Mouse (Mus musculus): ENCODE results near the gene Mfsd11.
"Not testable (repeated sequence)": the region's sequence is repeated elsewhere in the genome, so short reads cannot be mapped to it uniquely, and the experiment has no call there.

Mfsd11 gene

DNA sequence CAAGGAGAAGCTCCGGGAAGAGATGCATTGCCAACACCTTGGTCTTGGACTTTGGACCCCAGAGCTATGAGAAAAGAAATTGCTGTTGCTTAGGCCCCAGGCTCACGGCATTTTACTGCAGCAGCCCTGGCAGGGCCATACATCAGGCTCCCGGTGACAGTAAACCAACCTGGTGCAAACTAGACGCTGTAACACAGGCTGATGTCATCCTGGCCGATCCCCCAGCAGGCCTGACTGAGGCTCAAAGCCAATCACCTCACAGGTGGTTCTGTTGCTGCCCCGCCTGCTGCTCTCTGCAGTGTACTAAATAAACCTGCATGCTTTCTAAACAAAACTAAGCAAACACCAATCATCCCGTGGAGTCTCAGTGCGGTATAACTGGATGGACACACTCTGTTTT lies 33.5 kb upstream of the Mfsd11 start:
- in situ Hi-C loops (cut with MboI; ENCODE audit: low pct_unique_long_range_greater_than_20kb in 1 of 2, low sequenced_read_pairs in 2 of 2, unreplicated experiment in 1 of 2), result no loop called here

DNA sequence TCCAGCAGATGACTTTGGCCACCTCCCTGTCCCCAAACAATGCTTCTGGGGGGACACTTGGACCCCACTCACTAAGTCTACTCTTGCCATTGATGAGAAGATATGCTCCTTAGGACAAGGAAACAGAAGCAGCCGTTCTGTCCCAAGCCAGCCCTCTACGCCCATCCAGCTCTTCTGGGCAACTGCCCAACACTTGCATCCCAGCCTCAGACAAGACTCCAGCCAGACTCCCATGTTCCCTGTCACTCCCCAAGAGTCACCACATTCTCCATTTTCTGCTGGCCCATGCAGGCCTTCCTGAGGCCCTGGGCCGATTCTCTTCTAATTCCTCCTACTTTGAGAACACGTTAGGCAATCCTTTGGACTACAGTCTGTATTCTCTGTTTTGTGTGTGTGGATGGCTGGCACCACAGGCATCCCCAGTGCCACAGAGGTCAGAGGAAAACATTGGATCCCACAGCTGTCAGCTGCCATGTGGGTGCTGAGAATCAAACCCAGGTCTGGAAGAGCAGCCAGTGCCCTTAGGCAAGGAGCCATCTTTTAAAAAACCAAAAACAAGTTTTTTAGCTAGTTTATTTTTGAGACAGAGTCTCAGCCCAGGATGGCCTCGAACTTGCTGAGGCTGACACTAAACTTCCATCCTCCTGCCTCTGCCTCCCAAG lies 32.2 kb upstream of the Mfsd11 start:
- in situ Hi-C loops (cut with MboI; ENCODE audit: low pct_unique_long_range_greater_than_20kb in 1 of 2, low sequenced_read_pairs in 2 of 2, unreplicated experiment in 1 of 2), result no loop called here

- in situ Hi-C loops (cut with MboI; ENCODE audit: low pct_unique_long_range_greater_than_20kb in 1 of 2, low sequenced_read_pairs in 2 of 2, unreplicated experiment in 1 of 2), result no loop called here
These were observed 30.9 kb upstream of the Mfsd11 start for GRCm38 (mm10) chr11:116821057-116821940.

DNA sequence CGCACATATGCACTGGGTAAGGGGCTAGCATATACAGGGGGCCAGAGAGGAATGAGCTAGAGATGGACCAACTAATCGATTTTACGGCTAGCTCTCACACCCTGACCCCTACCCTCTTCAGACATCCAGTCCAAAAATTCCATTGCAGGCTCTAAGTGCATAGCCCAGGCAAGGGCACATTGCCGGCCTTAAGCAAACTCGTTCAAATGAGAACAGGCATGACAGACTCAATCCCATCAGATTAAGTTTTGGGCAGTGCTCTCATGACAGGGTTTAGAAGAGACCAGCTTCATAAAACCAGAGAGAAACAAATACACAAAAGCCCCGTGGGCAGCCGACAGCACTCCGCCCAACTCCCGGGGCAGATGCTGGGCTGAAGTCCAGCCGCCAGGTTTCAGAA lies 30.0 kb upstream of the Mfsd11 start:
- in situ Hi-C loops (cut with MboI; ENCODE audit: low pct_unique_long_range_greater_than_20kb in 1 of 2, low sequenced_read_pairs in 2 of 2, unreplicated experiment in 1 of 2), result no loop called here

DNA sequence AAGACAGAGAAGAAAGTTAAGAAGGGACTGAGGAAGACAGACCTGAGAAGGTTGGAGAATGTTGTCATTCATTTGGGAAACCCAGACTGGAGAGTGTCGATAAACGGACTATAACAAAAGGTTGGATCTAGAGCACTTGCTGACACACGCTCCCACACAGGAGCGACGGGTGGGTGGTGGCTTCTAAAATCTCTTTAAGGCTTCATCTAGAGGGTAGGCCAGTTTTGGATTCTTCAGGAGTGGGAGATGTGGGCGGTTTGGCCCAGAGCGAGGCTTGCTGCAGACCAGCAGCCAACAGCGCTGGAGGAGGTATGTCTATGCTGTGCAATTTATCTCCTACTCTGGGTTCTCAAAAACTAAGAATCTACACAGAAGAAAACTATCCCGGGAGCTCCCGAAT lies 29.6 kb upstream of the Mfsd11 start:
- in situ Hi-C loops (cut with MboI; ENCODE audit: low pct_unique_long_range_greater_than_20kb in 1 of 2, low sequenced_read_pairs in 2 of 2, unreplicated experiment in 1 of 2), result no loop called here

DNA sequence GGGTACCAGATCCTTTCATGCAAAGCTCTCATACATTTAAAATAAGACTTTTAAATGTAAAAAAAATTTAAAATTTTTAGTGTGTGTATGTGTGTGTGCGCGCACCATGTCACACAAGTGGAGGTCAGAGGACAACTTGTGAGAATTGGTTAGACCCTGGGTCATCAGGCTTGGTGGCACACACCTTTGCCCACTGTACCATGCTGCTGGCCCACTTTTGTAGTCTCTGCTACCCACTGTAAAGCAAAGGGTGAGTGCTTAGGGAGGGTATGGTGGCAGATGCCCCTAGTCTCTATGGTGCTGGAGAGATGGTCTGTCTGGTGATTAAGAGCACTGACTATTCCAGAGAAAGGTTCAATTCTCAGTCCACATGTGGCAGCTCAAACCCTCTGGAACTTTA lies 29.0 kb upstream of the Mfsd11 start:
- in situ Hi-C loops (cut with MboI; ENCODE audit: low pct_unique_long_range_greater_than_20kb in 1 of 2, low sequenced_read_pairs in 2 of 2, unreplicated experiment in 1 of 2), result no loop called here

- in situ Hi-C loops (cut with MboI; ENCODE audit: low pct_unique_long_range_greater_than_20kb in 1 of 2, low sequenced_read_pairs in 2 of 2, unreplicated experiment in 1 of 2), result not testable (repeated sequence)
These were observed 28.4 kb upstream of the Mfsd11 start for GRCm38 (mm10) chr11:116823885-116824284.

DNA sequence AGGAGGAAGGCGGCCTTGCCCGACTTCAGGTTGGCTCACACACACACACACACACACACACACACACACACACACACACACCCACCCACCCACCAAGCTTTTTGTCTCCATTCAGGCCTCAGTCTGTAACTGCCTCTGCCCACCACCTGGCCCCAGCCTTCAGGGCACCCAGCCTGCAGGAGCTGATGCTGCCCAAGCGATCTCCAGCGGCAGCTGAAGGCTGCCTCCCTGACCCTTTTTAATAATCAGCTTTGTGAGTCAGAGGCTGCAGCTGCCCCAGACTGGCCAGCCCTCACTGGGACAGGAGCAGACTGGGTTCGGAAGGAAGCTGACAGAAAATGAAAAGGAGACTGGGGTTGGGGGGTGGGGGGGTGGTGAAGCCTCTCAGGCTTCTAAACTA lies 27.0 kb upstream of the Mfsd11 start:
- in situ Hi-C loops (cut with MboI; ENCODE audit: low pct_unique_long_range_greater_than_20kb in 1 of 2, low sequenced_read_pairs in 2 of 2, unreplicated experiment in 1 of 2), result no loop called here

DNA sequence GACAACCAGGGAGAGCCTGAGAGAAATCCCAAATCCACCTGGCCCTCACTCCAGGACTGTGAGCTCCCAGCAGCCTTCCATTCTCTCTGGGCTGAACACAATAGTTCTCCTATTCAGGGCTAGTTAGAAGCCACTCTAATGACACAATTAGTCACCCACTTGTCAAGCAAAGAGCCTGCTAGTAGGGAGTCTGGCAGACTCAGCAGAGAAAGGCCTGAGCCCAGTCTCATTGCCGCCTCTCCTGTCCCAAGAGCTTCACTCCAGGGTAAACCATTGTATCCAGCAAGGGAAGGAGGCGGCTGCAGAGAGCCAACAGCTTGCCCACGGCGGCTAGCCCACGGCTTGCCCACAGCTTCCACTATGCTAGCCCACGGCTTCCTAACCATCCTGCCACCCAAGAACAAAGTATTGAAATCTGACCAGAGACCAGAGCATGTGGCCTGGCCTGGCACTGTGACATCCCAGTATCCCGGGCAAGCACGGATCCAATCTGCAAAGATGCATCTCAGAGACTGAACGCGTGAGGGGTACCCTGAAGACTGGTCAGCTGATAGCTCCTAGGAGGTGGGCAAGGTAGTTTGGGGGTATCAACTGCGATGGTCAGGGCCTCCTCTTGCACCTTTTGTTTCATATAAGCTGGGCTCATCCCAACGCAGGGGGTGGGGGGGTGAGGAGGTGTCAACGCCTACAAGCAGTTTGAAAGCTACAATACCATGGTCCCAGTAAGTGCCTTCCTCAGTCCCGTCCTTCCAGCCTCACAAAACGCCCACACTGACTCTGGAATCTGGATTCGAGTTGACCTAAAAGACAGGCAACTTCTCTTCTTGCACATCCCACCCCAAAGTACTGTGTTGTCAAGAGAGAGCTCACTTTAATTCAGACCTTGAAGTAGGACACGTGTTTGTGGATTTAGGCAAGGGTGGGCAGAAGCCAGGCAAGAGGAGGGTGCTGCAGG lies 25.4 kb upstream of the Mfsd11 start:
- in situ Hi-C loops (cut with MboI; ENCODE audit: low pct_unique_long_range_greater_than_20kb in 1 of 2, low sequenced_read_pairs in 2 of 2, unreplicated experiment in 1 of 2), result no loop called here

- in situ Hi-C loops (cut with MboI; ENCODE audit: low pct_unique_long_range_greater_than_20kb in 1 of 2, low sequenced_read_pairs in 2 of 2, unreplicated experiment in 1 of 2), result no loop called here
These were observed 24.6 kb upstream of the Mfsd11 start, which contains the start of gene Mxra7 for GRCm38 (mm10) chr11:116827534-116828165. Mxra7 (minus strand) TSS chr11:116828046.

- in situ Hi-C loops (cut with MboI; ENCODE audit: low pct_unique_long_range_greater_than_20kb in 1 of 2, low sequenced_read_pairs in 2 of 2, unreplicated experiment in 1 of 2), result no loop called here
These were observed 20.0 kb upstream of the Mfsd11 start for GRCm38 (mm10) chr11:116832172-116832685.

DNA sequence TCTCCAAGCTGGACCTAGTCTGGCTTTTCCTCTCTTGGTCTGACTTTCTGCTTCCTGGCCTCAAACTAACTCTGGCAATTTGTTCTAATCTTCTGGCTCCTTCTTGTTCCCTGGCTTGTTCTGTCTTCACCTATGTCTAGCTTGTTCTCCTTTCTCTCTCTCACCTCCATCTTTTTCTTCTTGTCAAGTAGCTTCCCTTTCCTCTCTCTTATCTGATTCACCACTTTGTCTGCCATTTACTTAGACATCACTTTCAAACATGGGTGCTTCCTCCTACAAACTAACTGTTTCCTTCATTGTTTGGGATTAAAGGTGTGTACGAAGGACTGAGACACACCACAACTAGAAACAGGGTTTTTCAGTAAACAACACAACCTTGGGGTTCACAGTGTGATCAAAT lies 17.3 kb upstream of the Mfsd11 start:
- in situ Hi-C loops (cut with MboI; ENCODE audit: low pct_unique_long_range_greater_than_20kb in 1 of 2, low sequenced_read_pairs in 2 of 2, unreplicated experiment in 1 of 2), result no loop called here

DNA sequence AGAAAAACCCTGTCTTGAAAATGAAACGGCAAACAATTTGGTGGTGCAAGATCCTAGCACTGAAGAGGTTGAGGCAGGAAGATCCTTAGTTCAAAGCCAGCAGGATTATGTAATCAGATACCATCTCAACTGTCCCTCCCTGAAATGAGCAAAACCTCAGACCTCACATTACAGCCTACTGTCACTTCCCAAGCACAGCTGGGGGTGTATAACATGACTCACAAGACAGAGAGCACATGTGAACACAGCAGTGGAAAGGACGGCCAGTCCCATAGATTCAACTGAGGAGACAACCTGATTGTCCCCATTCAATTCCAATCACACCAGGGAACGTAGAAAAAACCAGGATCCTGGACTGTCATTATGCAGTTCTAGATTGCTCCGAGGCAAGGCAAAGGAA lies 16.0 kb upstream of the Mfsd11 start:
- in situ Hi-C loops (cut with MboI; ENCODE audit: low pct_unique_long_range_greater_than_20kb in 1 of 2, low sequenced_read_pairs in 2 of 2, unreplicated experiment in 1 of 2), result no loop called here

DNA sequence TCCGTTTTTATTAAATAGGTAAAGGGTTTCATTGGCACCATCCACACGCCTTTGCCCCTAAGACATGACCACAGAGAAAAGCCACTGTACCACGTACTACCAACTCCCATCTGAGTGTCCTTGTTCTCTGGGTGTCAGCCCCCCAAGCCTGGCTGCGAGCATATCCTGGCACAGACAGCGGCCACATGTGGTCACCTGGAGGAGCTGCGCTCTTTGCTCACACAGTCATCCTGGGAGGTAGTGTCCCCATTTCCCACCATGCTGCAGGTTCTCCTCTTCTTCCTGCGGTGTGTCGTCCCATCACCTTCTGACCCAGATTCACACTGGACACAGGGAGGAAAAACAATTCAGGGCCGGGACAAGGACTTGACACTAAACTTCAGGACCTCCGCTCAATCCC lies 14.8 kb upstream of the Mfsd11 start:
- in situ Hi-C loops (cut with MboI; ENCODE audit: low pct_unique_long_range_greater_than_20kb in 1 of 2, low sequenced_read_pairs in 2 of 2, unreplicated experiment in 1 of 2), result no loop called here

- in situ Hi-C loops (cut with MboI; ENCODE audit: low pct_unique_long_range_greater_than_20kb in 1 of 2, low sequenced_read_pairs in 2 of 2, unreplicated experiment in 1 of 2), result no loop called here
These were observed 13.3 kb upstream of the Mfsd11 start for GRCm38 (mm10) chr11:116838936-116839335.

- in situ Hi-C loops (cut with MboI; ENCODE audit: low pct_unique_long_range_greater_than_20kb in 1 of 2, low sequenced_read_pairs in 2 of 2, unreplicated experiment in 1 of 2), result no loop called here
These were observed 12.6 kb upstream of the Mfsd11 start for GRCm38 (mm10) chr11:116839601-116840000.

DNA sequence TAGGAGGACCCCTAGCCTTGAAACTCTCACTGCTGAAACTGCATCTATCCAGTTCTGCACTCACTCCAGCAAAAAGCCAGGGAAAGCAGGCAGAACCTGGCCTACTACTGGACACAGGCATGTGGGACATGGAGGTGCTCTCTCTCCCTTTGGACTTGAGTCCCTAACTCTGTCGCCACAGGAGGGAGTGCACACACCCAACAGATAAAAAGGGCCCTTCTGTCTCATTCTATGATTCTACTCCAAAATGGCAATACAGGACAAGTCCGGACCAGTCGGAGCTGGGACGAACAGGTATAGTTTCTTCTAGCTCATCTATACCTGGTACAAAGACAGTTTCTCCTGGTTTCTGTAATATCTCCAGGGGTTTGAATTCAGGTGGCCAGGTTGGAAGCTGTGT lies 11.5 kb upstream of the Mfsd11 start:
- in situ Hi-C loops (cut with MboI; ENCODE audit: low pct_unique_long_range_greater_than_20kb in 1 of 2, low sequenced_read_pairs in 2 of 2, unreplicated experiment in 1 of 2), result no loop called here

GRCm38 (mm10) chr11:116842531-116843260 lies 9.5 kb upstream of the Mfsd11 start:
- in situ Hi-C loops (cut with MboI; ENCODE audit: low pct_unique_long_range_greater_than_20kb in 1 of 2, low sequenced_read_pairs in 2 of 2, unreplicated experiment in 1 of 2), result no loop called here

Measured in mouse embryonic stem cell (cell line).